Mouse (Mus musculus) NIH3T3 (cell line): ENCODE measurements at regions not wholly inside any gene's neighbourhood (a gene's known extent, or its start where the extent isn't known, plus 50 kb on each side); places are given as distances from the start of the nearest gene placed in this dataset.

Experiments used
- DNase-seq: peaks from one replicate; pipeline ENCODE4 v3.0.0-alpha.2; 2012; ENCODE audit warnings: low read depth

- DNase-seq = no peak
Measured at GRCm38 (mm10) chr4:29034406-29034805, 221.5 kb downstream of the Epha7 start.

- DNase-seq = no peak
Measured at GRCm38 (mm10) chr4:29039993-29040392, 227.1 kb downstream of the Epha7 start.

GRCm38 (mm10) chr4:29068678-29069621 is 256.0 kb downstream of the Epha7 start:
- DNase-seq = no peak

GRCm38 (mm10) chr4:29074204-29074603 is 261.3 kb downstream of the Epha7 start:
- DNase-seq = no peak

GRCm38 (mm10) chr4:29074851-29075250 is 261.9 kb downstream of the Epha7 start:
- no peak for DNase-seq

GRCm38 (mm10) chr4:29076683-29077082 is 263.8 kb downstream of the Epha7 start:
- no peak for DNase-seq

- DNase-seq = no peak
Measured at GRCm38 (mm10) chr4:29078391-29078790, 265.5 kb downstream of the Epha7 start.

- DNase-seq = no peak
Measured at GRCm38 (mm10) chr4:29083545-29084290, 270.8 kb downstream of the Epha7 start.

GRCm38 (mm10) chr4:29090949-29091348 is 278.0 kb downstream of the Epha7 start:
- no peak for DNase-seq

GRCm38 (mm10) chr4:29091495-29092211 is 278.7 kb downstream of the Epha7 start:
- DNase-seq = no peak

- peak; percentile 21 for DNase-seq
Measured at GRCm38 (mm10) chr4:29102373-29102772, 289.4 kb downstream of the Epha7 start.

- DNase-seq = no peak
Measured at GRCm38 (mm10) chr4:29103414-29103813, 290.5 kb downstream of the Epha7 start.

GRCm38 (mm10) chr4:29112552-29112951 is 299.6 kb downstream of the Epha7 start:
- DNase-seq = no peak

- DNase-seq = no peak
Measured at GRCm38 (mm10) chr4:29117025-29117424, 304.1 kb downstream of the Epha7 start.

GRCm38 (mm10) chr4:29117926-29118325 is 305.0 kb downstream of the Epha7 start:
- DNase-seq = peak; percentile 4

GRCm38 (mm10) chr4:29118679-29119479 is 305.9 kb downstream of the Epha7 start:
- no peak for DNase-seq

- no peak for DNase-seq
Measured at GRCm38 (mm10) chr4:29119480-29120153, 306.7 kb downstream of the Epha7 start.

GRCm38 (mm10) chr4:29123697-29124377 is 310.9 kb downstream of the Epha7 start:
- no peak for DNase-seq

- no peak for DNase-seq
Measured at GRCm38 (mm10) chr4:29130485-29130884, 317.6 kb downstream of the Epha7 start.
